Mouse (Mus musculus): ENCODE measurements around the gene Siah1a.

Siah1a gene

GRCm38 (mm10) chr8:86702453-86702852 lies 43.3 kb downstream of the Siah1a start:
- DNase-seq (ENCODE audit: low spot score in 2 of 2): no peak

GRCm38 (mm10) chr8:86699471-86699870 lies 46.3 kb downstream of the Siah1a start:
- no peak for DNase-seq (ENCODE audit: low spot score in 2 of 2)

- DNase-seq (ENCODE audit: low spot score in 2 of 2): no peak
Observed at GRCm38 (mm10) chr8:86698811-86699421, 46.8 kb downstream of the Siah1a start.

GRCm38 (mm10) chr8:86695703-86696102 lies 50.0 kb downstream of the Siah1a start:
- DNase-seq (ENCODE audit: low spot score in 2 of 2): no peak

- no peak for DNase-seq (ENCODE audit: low spot score in 2 of 2)
Observed at GRCm38 (mm10) chr8:86694011-86694410, 51.7 kb downstream of the Siah1a start.

GRCm38 (mm10) chr8:86692107-86692506 lies 53.6 kb downstream of the Siah1a start:
- no peak for DNase-seq (ENCODE audit: low spot score in 2 of 2)

- peak in 1 of 2 experiments; percentile 22 for DNase-seq (ENCODE audit: low spot score in 2 of 2)
Observed at GRCm38 (mm10) chr8:86686629-86687028, 59.1 kb downstream of the Siah1a start.

Measured in spleen, postnatal 10 days (tissue).